ENCODE assay signal across 8 mouse cellular contexts in the genomic region with DNA sequence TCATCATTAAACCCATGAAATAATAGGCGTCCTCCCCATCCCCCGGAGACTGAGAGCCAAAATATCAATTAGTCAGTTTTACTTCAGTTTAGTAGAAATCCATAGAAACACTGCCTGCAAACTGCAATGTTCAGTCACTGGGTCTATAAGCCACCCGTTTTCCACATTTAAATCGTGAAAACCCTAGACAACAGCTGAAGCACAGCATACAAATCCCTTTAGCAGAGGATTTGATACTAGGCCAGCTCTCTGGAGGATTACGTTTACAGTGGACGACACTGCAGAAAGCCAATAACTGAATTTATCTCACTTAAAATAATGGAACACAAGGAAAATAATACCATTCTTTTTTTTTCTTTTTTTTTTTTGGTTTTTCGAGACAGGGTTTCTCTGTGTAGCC. TPM values are rescaled to one million over a fixed set of nuclear protein-coding genes. Genes with fewer than 3 reads are reported as not detected.
DNase-seq lines count a peak whose midpoint lies in the region; ATAC-seq and TF ChIP-seq lines count a peak whose summit lies in the region.

No protein-coding gene starts in this region.

- TF ChIP-seq CTCF in small intestine, adult 2 months (IDR thresholded peaks at IDR 0.05; ENCODE audit: extremely low read depth, insufficient read length, insufficient replicate concordance, low read depth, low read length) = no peak

- intact Hi-C loops in gastrocnemius, postnatal 36 days (cut with DNase I) = no loop called here

- no peak for ATAC-seq in megakaryocyte, adult 5-6 weeks (ENCODE audit: poor library complexity, severe bottlenecking)
- no peak for ATAC-seq in embryonic facial prominence, embryonic 15.5 days (ENCODE audit: insufficient number of reproducible peaks, low FRiP score, low TSS enrichment, low read depth)
- no peak for ATAC-seq in limb, embryonic 13.5 days (ENCODE audit: low FRiP score, low read depth)
- ATAC-seq in inflammation-experienced regulatory T-cells, adult 6 months = no peak

- H3K4me2 ChIP-seq in embryonic facial prominence, embryonic 15.5 days (replicated peaks) = peak overlapping the region; percentile 63
- peak overlapping the region; percentile 85 for H3K4me2 ChIP-seq in limb, embryonic 13.5 days (replicated peaks)

- no peak for TF ChIP-seq POLR2A in small intestine, adult 2 months (IDR thresholded peaks at IDR 0.05; ENCODE audit: low read depth, low read length)

- H3K36me3 ChIP-seq in megakaryocyte, embryonic 14.5 days (replicated peaks; ENCODE audit: low read length) = peaks cover 46% of the 10 kb centered on the region
- peaks cover 20% of the 10 kb centered on the region for H3K36me3 ChIP-seq in embryonic facial prominence, embryonic 15.5 days
- H3K36me3 ChIP-seq in limb, embryonic 13.5 days = peaks cover 23% of the 10 kb centered on the region
- H3K36me3 ChIP-seq in small intestine, adult 2 months (ENCODE audit: control insufficient read depth, insufficient read depth, low read length) = peaks cover 21% of the 10 kb centered on the region

- H3K27ac ChIP-seq in embryonic facial prominence, embryonic 15.5 days (replicated peaks) = no peak overlapping the region
- H3K27ac ChIP-seq in limb, embryonic 13.5 days = no peak overlapping the region
- H3K27ac ChIP-seq in small intestine, adult 2 months (ENCODE audit: insufficient read depth, low read depth, low read length) = no peak overlapping the region

- H3K27me3 ChIP-seq in megakaryocyte, embryonic 14.5 days (replicated peaks) = no peaks in the 10 kb centered on the region
- no peaks in the 10 kb centered on the region for H3K27me3 ChIP-seq in embryonic facial prominence, embryonic 15.5 days
- no peaks in the 10 kb centered on the region for H3K27me3 ChIP-seq in limb, embryonic 13.5 days
- no peaks in the 10 kb centered on the region for H3K27me3 ChIP-seq in small intestine, adult 2 months (ENCODE audit: control insufficient read depth, insufficient read depth, low read length)

- H3K9me3 ChIP-seq in megakaryocyte, embryonic 14.5 days = no peaks in the 10 kb centered on the region
- H3K9me3 ChIP-seq in embryonic facial prominence, embryonic 15.5 days (replicated peaks) = no peaks in the 10 kb centered on the region
- H3K9me3 ChIP-seq in limb, embryonic 13.5 days = no peaks in the 10 kb centered on the region

- H3K9ac ChIP-seq in embryonic facial prominence, embryonic 15.5 days = peak overlapping the region; percentile 46; the same call in 1 of the 2 replicates
- H3K9ac ChIP-seq in limb, embryonic 13.5 days = peak overlapping the region; percentile 91

- peaks cover 32% of the 10 kb centered on the region for H3K4me1 ChIP-seq in megakaryocyte, embryonic 14.5 days
- H3K4me1 ChIP-seq in embryonic facial prominence, embryonic 15.5 days = peaks cover 28% of the 10 kb centered on the region
- peaks cover 36% of the 10 kb centered on the region for H3K4me1 ChIP-seq in limb, embryonic 13.5 days
- H3K4me1 ChIP-seq in small intestine, adult 2 months (ENCODE audit: control insufficient read depth, insufficient read depth, insufficient read length, low read length) = peaks cover 4% of the 10 kb centered on the region; the same call in 1 of the 2 replicates

- 17% methylated on average over 7 of the region's 7 CpGs for WGBS in embryonic facial prominence, embryonic 15.5 days
- WGBS in limb, embryonic 13.5 days = 24% methylated on average over 7 of the region's 7 CpGs
- 3% methylated on average over 7 of the region's 7 CpGs for WGBS in small intestine, adult 2 months

- peak overlapping the region; percentile 89 for H3K4me3 ChIP-seq in megakaryocyte, embryonic 14.5 days (replicated peaks)
- peak overlapping the region; percentile 74 for H3K4me3 ChIP-seq in embryonic facial prominence, embryonic 15.5 days (replicated peaks)
- peak overlapping the region; percentile 80 for H3K4me3 ChIP-seq in limb, embryonic 13.5 days
- peak overlapping the region; percentile 37; the same call in 1 of the 2 replicates for H3K4me3 ChIP-seq in small intestine, adult 2 months (ENCODE audit: low read depth, low read length)

- DNase-seq in gastrocnemius, postnatal 36 days = no peak
- no peak for DNase-seq in thymus, postnatal 10 days (ENCODE audit: low spot score in 2 of 2)

RNA-seq across cellular contexts. Expression of a gene that starts 1.6 kb away (rescaled TPM):
- 15.1 TPM in 1 of 2 replicates, not detected in the other for polyA plus RNA-seq in megakaryocyte, embryonic 14.5 days (2012; ENCODE audit: insufficient read depth, low replicate concordance)
- total RNA-seq in megakaryocyte, adult 5-6 weeks (2015) = 109 and 132 TPM in 2 replicates
- total RNA-seq in megakaryocyte, adult 5-6 weeks (2017) = 193 and 248 TPM in 2 replicates
- polyA plus RNA-seq in embryonic facial prominence, embryonic 15.5 days (2015; fragmentation: Nextera tagmentation; extraction: Ambion mirVana) = 111 and 113 TPM in 2 replicates
- polyA plus RNA-seq in limb, embryonic 13.5 days (2015; fragmentation: Nextera tagmentation; extraction: Ambion mirVana) = 149 and 160 TPM in 2 replicates
- polyA plus RNA-seq in small intestine, adult 2 months (2012; rRNA removed) = 1.9 and 6.0 TPM in 2 replicates
- total RNA-seq in gastrocnemius, postnatal 36 days (2021) = 10 to 100 TPM; 30.2 to 40.5 TPM
- 100 to 1,000 TPM; 155 to 186 (median 165) TPM for polyA plus RNA-seq in inflammation-experienced regulatory T-cells, adult 6 months (2017; shearing (Covaris generic))

RNA-seq across cellular contexts. Expression of a gene that starts 1.9 kb away (rescaled TPM):
- polyA plus RNA-seq in megakaryocyte, embryonic 14.5 days (2012; ENCODE audit: insufficient read depth, low replicate concordance) = 0.78 TPM in 1 of 2 replicates, not detected in the other
- total RNA-seq in megakaryocyte, adult 5-6 weeks (2015) = 31.9 and 34.2 TPM in 2 replicates
- 36.1 and 41.8 TPM in 2 replicates for total RNA-seq in megakaryocyte, adult 5-6 weeks (2017)
- polyA plus RNA-seq in embryonic facial prominence, embryonic 15.5 days (2015; fragmentation: Nextera tagmentation; extraction: Ambion mirVana) = 19.8 and 19.9 TPM in 2 replicates
- 32.0 and 34.4 TPM in 2 replicates for polyA plus RNA-seq in limb, embryonic 13.5 days (2015; fragmentation: Nextera tagmentation; extraction: Ambion mirVana)
- polyA plus RNA-seq in small intestine, adult 2 months (2012; rRNA removed) = 0.55 and 1.8 TPM in 2 replicates
- under 1 TPM; 0.69 to 0.92 TPM for total RNA-seq in gastrocnemius, postnatal 36 days (2021)
- polyA plus RNA-seq in inflammation-experienced regulatory T-cells, adult 6 months (2017; shearing (Covaris generic)) = 10 to 100 TPM in 1 of 3 experiments, 1 to 10 TPM in 2; 2.0 to 17.5 (median 2.0) TPM

RNA-seq across cellular contexts. Expression of a gene that starts 26.7 kb away (rescaled TPM):
- polyA plus RNA-seq in megakaryocyte, embryonic 14.5 days (2012; ENCODE audit: insufficient read depth, low replicate concordance) = 24.3 and 25.8 TPM in 2 replicates
- 43.9 and 65.3 TPM in 2 replicates for total RNA-seq in megakaryocyte, adult 5-6 weeks (2015)
- 122 and 197 TPM in 2 replicates for total RNA-seq in megakaryocyte, adult 5-6 weeks (2017)
- 66.6 and 73.6 TPM in 2 replicates for polyA plus RNA-seq in embryonic facial prominence, embryonic 15.5 days (2015; fragmentation: Nextera tagmentation; extraction: Ambion mirVana)
- 89.6 and 93.4 TPM in 2 replicates for polyA plus RNA-seq in limb, embryonic 13.5 days (2015; fragmentation: Nextera tagmentation; extraction: Ambion mirVana)
- polyA plus RNA-seq in small intestine, adult 2 months (2012; rRNA removed) = 10.2 and 19.2 TPM in 2 replicates
- 10 to 100 TPM in 1 of 2 experiments, 1 to 10 TPM in 1; 9.9 to 17.6 TPM for total RNA-seq in gastrocnemius, postnatal 36 days (2021)
- polyA plus RNA-seq in inflammation-experienced regulatory T-cells, adult 6 months (2017; shearing (Covaris generic)) = 10 to 100 TPM; 60.2 to 83.6 (median 75.5) TPM

Comparison
In these comparisons a context has a peak if more than half of its experiments do, and no peak if none do; other contexts are left out.
1. H3K4me3 ChIP-seq: peak in every context shown above with its lines; median percentile 89 in megakaryocyte, embryonic 14.5 days; 80 in limb, embryonic 13.5 days; 74 in embryonic facial prominence, embryonic 15.5 days; 37 in small intestine, adult 2 months.